In the genomic region with DNA sequence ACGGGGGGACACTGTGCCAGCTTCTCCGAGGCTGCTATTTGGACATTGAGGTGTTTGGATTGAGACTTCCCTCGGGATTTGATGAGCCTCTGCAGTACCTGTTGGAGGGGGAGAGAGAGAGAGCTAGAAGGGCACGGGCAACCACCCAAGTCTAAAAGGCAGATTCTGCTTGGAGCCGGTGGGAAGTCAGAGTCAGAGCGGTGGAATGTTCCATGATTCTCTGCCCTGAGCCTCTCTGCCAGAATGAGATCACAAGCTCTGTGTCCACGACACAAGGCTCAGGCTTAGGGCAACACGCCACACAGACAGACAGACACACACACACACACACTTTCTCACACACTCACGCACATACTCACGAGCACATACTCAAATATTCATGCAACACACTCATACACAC, we compare ENCODE assay signal across 12 mouse cellular contexts. TPM values are rescaled to one million over a fixed set of nuclear protein-coding genes. Genes with fewer than 3 reads are reported as not detected.
DNase-seq lines count a peak whose midpoint lies in the region; ATAC-seq and TF ChIP-seq lines count a peak whose summit lies in the region.
"Had no signal": no experiment of that assay in that cellular context is flagged by ENCODE, and none has a peak within 500 bp of the region (broad histone marks: within the 10 kb centered on the region; RNA-seq: fewer than 3 reads in every experiment).

No protein-coding gene starts in this region.

- peak overlapping the region; percentile 72; the same call in 1 of the 2 replicates for H3K27ac ChIP-seq in layer of hippocampus, adult 2 months
- peak overlapping the region; percentile 87 for H3K27ac ChIP-seq in gastrocnemius, adult 2 months
- no peak overlapping the region for H3K27ac ChIP-seq in liver, embryonic 11.5 days (ENCODE audit: low read depth, low read length)

- peaks cover 7% of the 10 kb centered on the region for H3K4me1 ChIP-seq in liver, embryonic 11.5 days (replicated peaks; ENCODE audit: control insufficient read depth, insufficient read depth, low read length)

- no peak overlapping the region for H3K9ac ChIP-seq in liver, embryonic 11.5 days (ENCODE audit: low read depth, low read length)

- DNase-seq in layer of hippocampus, adult 2 months (ENCODE audit: low spot score in 2 of 2) = no peak
- DNase-seq in layer of hippocampus, adult 9-11 months = no peak
- DNase-seq in NIH3T3 (ENCODE audit: low read depth) = peak; percentile 88
- peak; percentile 81 for DNase-seq in gastrocnemius, adult 2 months
- peak; percentile 54 for DNase-seq in heart, postnatal 25 days (ENCODE audit: low spot score)
- DNase-seq in kidney, postnatal 10 days = no peak
- no peak for DNase-seq in liver, embryonic 11.5 days (ENCODE audit: low spot score)
- DNase-seq in spleen, postnatal 4 days (ENCODE audit: low spot score in 2 of 2) = no peak
- DNase-seq: cerebellum, postnatal 36 days; kidney, adult 8-10 months; left cerebral cortex, postnatal 4 days had no signal

- no peak for ATAC-seq in liver, embryonic 11.5 days (replicated peaks; ENCODE audit: low FRiP score)

- WGBS in liver, embryonic 11.5 days = 85% methylated on average over 10 of the region's 10 CpGs

- no peak for TF ChIP-seq CTCF in layer of hippocampus, adult 2 months (conservative IDR thresholded peaks at IDR 0.05)
- TF ChIP-seq CTCF in gastrocnemius, adult 2 months (IDR thresholded peaks at IDR 0.05) = no peak

- no peak overlapping the region for H3K4me3 ChIP-seq in layer of hippocampus, adult 2 months
- H3K4me3 ChIP-seq in gastrocnemius, adult 2 months = peak overlapping the region; percentile 22
- no peak overlapping the region for H3K4me3 ChIP-seq in liver, embryonic 11.5 days (ENCODE audit: low read depth, low read length)

- no peaks in the 10 kb centered on the region for H3K9me3 ChIP-seq in liver, embryonic 11.5 days (ENCODE audit: control insufficient read depth, low read length)

- H3K27me3 ChIP-seq in liver, embryonic 11.5 days (replicated peaks; ENCODE audit: control insufficient read depth, insufficient read depth, low read length) = peaks cover 19% of the 10 kb centered on the region

- intact Hi-C loops in gastrocnemius, adult 2 months (cut with DNase I) = no loop called here
- intact Hi-C loops in heart, postnatal 25 days (cut with DNase I) = no loop called here

- no peaks in the 10 kb centered on the region for H3K36me3 ChIP-seq in liver, embryonic 11.5 days (ENCODE audit: control insufficient read depth, insufficient read depth, low read length)

- H3K4me2 ChIP-seq in liver, embryonic 11.5 days = no peak overlapping the region

RNA-seq across cellular contexts. Expression of gene Arl5c, which starts 9.7 kb away (rescaled TPM):
- total RNA-seq in layer of hippocampus, adult 2 months (2021) = 1 to 10 TPM; 1.4 to 1.7 TPM
- total RNA-seq in gastrocnemius, adult 2 months (2021) = under 1 TPM; 0.31 to 0.47 TPM
- total RNA-seq in heart, postnatal 25 days (2021) = under 1 TPM; 0.57 to 0.92 TPM
- polyA plus RNA-seq in liver, embryonic 11.5 days (2014; fragmentation: Nextera tagmentation; extraction: Ambion mirVana) = 24.0 and 31.2 TPM in 2 replicates

RNA-seq across cellular contexts. Expression of gene Cacnb1, which starts 17.1 kb away (rescaled TPM):
- total RNA-seq in layer of hippocampus, adult 2 months (2021) = 100 to 1,000 TPM; 139 to 142 TPM
- total RNA-seq in gastrocnemius, adult 2 months (2021) = 100 to 1,000 TPM; 199 to 214 TPM
- total RNA-seq in heart, postnatal 25 days (2021) = 1 to 10 TPM; 6.0 to 6.8 TPM
- polyA plus RNA-seq in liver, embryonic 11.5 days (2014; fragmentation: Nextera tagmentation; extraction: Ambion mirVana) = 2.1 and 2.2 TPM in 2 replicates

RNA-seq across cellular contexts. Expression of gene Plxdc1, which starts 19.4 kb away (rescaled TPM):
- total RNA-seq in layer of hippocampus, adult 2 months (2021) = 10 to 100 TPM in 1 of 2 experiments, 1 to 10 TPM in 1; 9.0 to 10.3 TPM
- total RNA-seq in gastrocnemius, adult 2 months (2021) = 1 to 10 TPM; 3.0 to 3.1 TPM
- 1 to 10 TPM; 5.4 to 6.0 TPM for total RNA-seq in heart, postnatal 25 days (2021)
- 0.47 and 0.77 TPM in 2 replicates for polyA plus RNA-seq in liver, embryonic 11.5 days (2014; fragmentation: Nextera tagmentation; extraction: Ambion mirVana)

RNA-seq across cellular contexts. Expression of gene Rpl19, which starts 20.8 kb away (rescaled TPM):
- 100 to 1,000 TPM; 615 to 621 TPM for total RNA-seq in layer of hippocampus, adult 2 months (2021)
- total RNA-seq in gastrocnemius, adult 2 months (2021) = 100 to 1,000 TPM; 404 to 490 TPM
- 100 to 1,000 TPM; 539 to 575 TPM for total RNA-seq in heart, postnatal 25 days (2021)
- 1,333 and 1,422 TPM in 2 replicates for polyA plus RNA-seq in liver, embryonic 11.5 days (2014; fragmentation: Nextera tagmentation; extraction: Ambion mirVana)

RNA-seq across cellular contexts. Expression of gene Stac2, which starts 47.6 kb away (rescaled TPM):
- 10 to 100 TPM; 50.2 to 50.8 TPM for total RNA-seq in layer of hippocampus, adult 2 months (2021)
- total RNA-seq in gastrocnemius, adult 2 months (2021) = under 1 TPM in 1 of 2 experiments, not detected in 1; 0.11 TPM
- total RNA-seq in heart, postnatal 25 days (2021) = under 1 TPM; 0.13 to 0.25 TPM
- 0.22 and 0.43 TPM in 2 replicates for polyA plus RNA-seq in liver, embryonic 11.5 days (2014; fragmentation: Nextera tagmentation; extraction: Ambion mirVana)
- total RNA-seq: megakaryocyte-erythroid progenitor cell, adult 5-6 weeks had no signal

Comparison
In these comparisons a context has a peak if more than half of its experiments do, and no peak if none do; other contexts are left out.
1. DNase-seq: peak in NIH3T3 (single experiment), gastrocnemius, adult 2 months (single experiment) and heart, postnatal 25 days (single experiment); none in layer of hippocampus, adult 2 months (0 of 2), layer of hippocampus, adult 9-11 months (single experiment), kidney, postnatal 10 days (single experiment), liver, embryonic 11.5 days (single experiment) and spleen, postnatal 4 days (0 of 2).
2. RNA of gene Cacnb1, which starts 17.1 kb away (total RNA-seq): 199 to 214 TPM in gastrocnemius, adult 2 months and 139 to 142 TPM in layer of hippocampus, adult 2 months; 6.0 to 6.8 TPM in heart, postnatal 25 days; every median in the first group is over 10 times any median in the second.